Mouse (Mus musculus): ENCODE results near the gene Dlx1.

- TF ChIP-seq CTCF (IDR thresholded peaks at IDR 0.05; ENCODE audit: extremely low read depth, insufficient read depth, low read length) (no peak), POLR2A (IDR thresholded peaks at IDR 0.05; ENCODE audit: extremely low read depth, insufficient read depth, low read length) (no peak)
These were observed 10.3 kb upstream of the Dlx1 start for GRCm38 (mm10) chr2:71517466-71518099.

Measured in cortical plate, adult 2 months (tissue).